Mouse (Mus musculus) erythroblast, embryonic 14.5 days (primary cell): ENCODE measurements around the gene Ttc34.

Experiments used
- GATA1 ChIP-seq: IDR thresholded peaks from 2 replicates; pipeline ENCODE4 v1.6.1; 2012; ENCODE audit warnings: low read length, inconsistent platforms, mixed read lengths
- TAL1 ChIP-seq: IDR thresholded peaks from 3 replicates; pipeline ENCODE4 v1.6.1; 2012; ENCODE audit warnings: low read length, inconsistent platforms, mixed read lengths

DNA sequence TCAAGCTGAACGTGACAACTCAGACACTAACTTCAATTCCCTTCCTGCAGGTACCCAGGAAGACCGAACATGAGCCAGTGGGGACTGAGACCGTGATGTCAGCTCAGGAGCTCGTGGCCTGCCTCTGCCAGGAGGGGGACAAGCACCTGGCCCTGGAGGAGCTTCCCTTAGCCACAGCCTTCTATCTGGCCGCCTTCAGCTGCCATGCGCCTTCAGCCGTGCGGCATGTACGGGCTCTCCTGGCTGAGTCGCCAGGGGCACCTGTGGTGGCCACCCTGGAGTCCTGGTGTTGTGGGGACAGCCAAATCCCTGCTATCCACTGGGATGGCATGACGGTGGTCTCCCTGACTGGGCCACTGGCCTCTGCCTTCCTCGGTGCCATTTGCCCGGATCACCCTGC lies 1.5 kb downstream of the Ttc34 start:
- TF ChIP-seq GATA1 (no peak), TAL1 (no peak)
